Mouse (Mus musculus): ENCODE data around the gene Fkbp4. TPM values are rescaled to one million over a fixed set of nuclear protein-coding genes. Genes with fewer than 3 reads are reported as not detected.
"Not testable (repeated sequence)": the region's sequence is repeated elsewhere in the genome, so short reads cannot be mapped to it uniquely, and the experiment has no call there.

Gene Fkbp4
- total RNA-seq, 2 experiments from 2014 or later, result 130 to 131 TPM

- intact Hi-C loops (cut with DNase I), result no loop called here
- DNase-seq (ENCODE audit: extremely low spot score in 1 of 2, low spot score in 2 of 2), result no peak
These were observed 29.8 kb downstream of the Fkbp4 start for GRCm38 (mm10) chr6:128408544-128409125.

DNA sequence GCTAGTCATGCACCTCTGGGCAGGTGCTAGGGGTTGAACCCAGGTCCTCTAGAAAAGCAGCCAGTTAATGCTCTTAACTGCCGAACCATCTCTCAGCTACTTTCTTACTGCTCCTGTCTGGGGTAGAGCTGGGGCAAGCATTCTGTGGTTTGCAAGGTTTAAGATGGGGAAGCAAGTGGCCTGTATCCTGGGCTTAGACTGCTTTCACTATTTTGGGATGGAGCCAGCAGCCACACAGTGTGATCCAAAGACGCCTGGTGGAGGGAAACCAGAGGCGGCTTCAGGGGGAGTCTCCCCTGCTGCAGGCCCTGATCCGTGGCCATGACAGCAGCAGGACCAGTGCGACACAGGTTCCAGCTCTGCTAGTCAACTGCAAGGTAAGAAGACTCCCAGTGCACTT lies 33.8 kb downstream of the Fkbp4 start:
- DNase-seq (ENCODE audit: extremely low spot score in 1 of 2, low spot score in 2 of 2), result peak in 1 of 2 experiments; percentile 41
- intact Hi-C loops (cut with DNase I), result no loop called here

DNA sequence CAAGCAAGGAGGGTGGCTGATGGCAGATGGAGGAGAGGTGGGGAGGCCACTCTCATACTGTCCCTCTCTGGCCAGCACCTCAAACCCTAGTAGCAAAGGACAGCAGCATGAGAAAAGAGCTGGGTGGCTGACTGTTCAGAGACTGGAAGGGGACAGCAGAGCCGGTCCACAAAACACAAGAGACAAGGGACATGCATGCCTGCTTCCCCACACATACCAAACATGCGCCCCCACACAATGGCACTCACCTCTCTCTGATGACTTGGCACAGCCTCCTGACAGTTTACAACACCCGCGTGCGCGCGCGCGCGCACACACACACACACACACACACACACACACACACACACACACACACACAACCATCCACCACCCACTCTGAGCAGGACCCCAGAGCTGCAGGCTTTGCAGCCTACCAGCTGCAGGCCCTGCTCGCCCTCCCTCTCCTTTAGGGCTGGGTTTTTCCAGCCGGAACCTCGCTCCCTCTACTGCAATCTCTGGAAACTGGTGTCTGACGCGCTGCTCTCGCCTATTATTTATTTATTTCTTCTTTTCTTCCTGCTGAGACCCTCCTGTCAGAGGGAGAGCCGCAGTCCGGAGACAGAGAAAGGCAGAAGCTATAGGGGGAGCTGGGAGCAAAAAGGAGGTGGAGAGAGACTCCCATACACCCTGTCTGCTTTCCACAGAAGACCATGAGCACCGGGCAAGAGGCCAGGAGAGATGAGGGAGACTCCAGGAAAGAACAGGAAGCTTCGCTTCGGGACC lies 38.9 kb downstream of the Fkbp4 start:
- intact Hi-C loops (cut with DNase I), result no loop called here
- DNase-seq (ENCODE audit: extremely low spot score in 1 of 2, low spot score in 2 of 2), result peak; percentile 35 to 65

GRCm38 (mm10) chr6:128398996-128399395 lies 39.5 kb downstream of the Fkbp4 start, which contains the start of gene Nrip2:
Gene Nrip2 (plus strand): TSS chr6:128399296.
- no peak for DNase-seq (ENCODE audit: extremely low spot score in 1 of 2, low spot score in 2 of 2)
- intact Hi-C loops (cut with DNase I), result no loop called here

GRCm38 (mm10) chr6:128397574-128398261 lies 40.8 kb downstream of the Fkbp4 start:
- DNase-seq (ENCODE audit: extremely low spot score in 1 of 2, low spot score in 2 of 2), result no peak
- intact Hi-C loops (cut with DNase I), result no loop called here

GRCm38 (mm10) chr6:128390683-128391082 lies 47.8 kb downstream of the Fkbp4 start:
- DNase-seq (ENCODE audit: extremely low spot score in 1 of 2, low spot score in 2 of 2), result no peak
- intact Hi-C loops (cut with DNase I), result no loop called here

DNA sequence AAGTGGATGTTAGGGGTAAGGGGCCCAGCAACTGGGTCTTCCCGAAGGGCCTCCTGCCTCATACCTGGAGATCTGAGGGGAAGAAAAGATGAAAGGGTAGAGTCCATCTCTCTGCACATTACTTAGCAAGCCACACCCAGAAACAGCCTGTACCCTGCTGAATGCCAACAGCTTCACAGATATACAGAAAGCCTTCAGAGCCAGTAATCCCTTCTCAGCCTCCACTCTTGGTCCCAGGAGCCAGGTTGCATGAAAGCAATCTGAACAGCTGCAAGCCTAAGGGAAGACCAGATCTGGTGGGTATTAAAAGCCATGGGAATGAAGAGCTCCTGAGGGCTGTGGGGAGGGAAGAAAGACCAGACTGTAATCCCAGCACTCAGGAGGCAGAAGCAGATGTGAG lies 49.3 kb downstream of the Fkbp4 start:
- DNase-seq (ENCODE audit: extremely low spot score in 1 of 2, low spot score in 2 of 2), result no peak
- intact Hi-C loops (cut with DNase I), result no loop called here

- no peak for DNase-seq (ENCODE audit: extremely low spot score in 1 of 2, low spot score in 2 of 2)
- intact Hi-C loops (cut with DNase I), result no loop called here
These were observed 53.5 kb downstream of the Fkbp4 start for GRCm38 (mm10) chr6:128385026-128385425.

DNA sequence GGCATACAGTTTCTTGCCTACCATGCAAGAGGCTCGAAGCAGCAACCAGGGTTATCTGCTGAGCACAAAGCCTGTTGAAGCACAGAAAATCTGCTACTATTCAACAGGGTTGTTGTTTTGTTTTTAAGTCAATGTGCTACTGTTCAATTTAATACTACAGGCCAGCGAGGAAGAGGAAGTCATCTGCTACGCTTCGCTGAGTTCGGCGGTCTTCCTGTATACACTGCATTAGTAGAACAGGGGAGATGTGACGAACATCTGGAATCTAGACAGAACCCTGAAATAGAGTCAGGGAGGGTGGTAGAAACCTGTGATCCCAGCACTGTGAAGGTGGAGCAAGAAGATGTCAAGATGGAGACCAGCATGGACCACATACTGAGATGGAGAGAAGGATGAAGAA lies 54.7 kb downstream of the Fkbp4 start:
- intact Hi-C loops (cut with DNase I), result no loop called here
- no peak for DNase-seq (ENCODE audit: extremely low spot score in 1 of 2, low spot score in 2 of 2)

- intact Hi-C loops (cut with DNase I), result no loop called here
- no peak for DNase-seq (ENCODE audit: extremely low spot score in 1 of 2, low spot score in 2 of 2)
These were observed 57.2 kb downstream of the Fkbp4 start for GRCm38 (mm10) chr6:128381254-128381653.

DNA sequence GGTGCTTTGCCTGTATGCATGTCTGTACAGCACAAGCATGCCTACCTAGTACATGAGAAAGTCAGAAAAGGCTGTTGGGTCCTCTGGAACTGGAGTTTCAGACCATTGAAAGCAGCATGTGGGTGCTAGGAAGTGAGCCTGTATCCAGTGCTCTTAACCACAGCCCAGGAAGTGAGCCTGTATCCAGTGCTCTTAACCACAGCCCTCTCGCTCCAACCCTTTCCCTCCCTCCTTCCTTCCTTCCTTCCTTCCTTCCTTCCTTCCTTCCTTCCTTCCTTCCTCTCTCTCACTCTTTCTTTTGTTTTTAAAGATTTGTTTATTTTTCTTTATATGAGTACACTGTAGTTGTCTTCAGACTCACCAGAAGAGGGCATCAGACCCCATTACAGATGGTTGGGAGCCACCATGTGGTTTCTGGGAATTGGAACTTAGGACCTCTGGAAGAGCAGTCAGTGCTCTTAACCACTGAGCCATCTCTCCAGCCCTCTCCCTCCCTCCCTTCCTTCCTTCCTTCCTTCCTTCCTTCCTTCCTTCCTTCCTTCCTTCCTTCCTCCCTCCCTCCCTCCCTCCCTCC lies 57.8 kb downstream of the Fkbp4 start:
- intact Hi-C loops (cut with DNase I), result not testable (repeated sequence)

More for the DNA sequence above, 57.8 kb downstream of the Fkbp4 start:
- DNase-seq (ENCODE audit: extremely low spot score in 1 of 2, low spot score in 2 of 2), result not testable (repeated sequence)

Other genes with a start within 250 kb of the Fkbp4 start
- gene Tead4, start 137.9 kb downstream of the Fkbp4 start, total RNA-seq (2021), result 1 to 10 TPM in 1 of 2 experiments, under 1 TPM in 1; 0.85 to 1.1 TPM
- 10 to 100 TPM; 16.9 to 17.6 TPM for gene Tulp3, start 82.8 kb downstream of the Fkbp4 start, total RNA-seq (2021)
- gene Rhno1, start 75.8 kb downstream of the Fkbp4 start, total RNA-seq (2021), result 10 to 100 TPM; 19.8 to 21.5 TPM
- gene Foxm1, start 75.7 kb downstream of the Fkbp4 start, total RNA-seq (2021), result 1 to 10 TPM; 4.5 to 4.8 TPM
- not detected for gene Tex52, start 63.2 kb downstream of the Fkbp4 start, total RNA-seq (2021)
- not detected for gene Gm44596, start 63.2 kb downstream of the Fkbp4 start, total RNA-seq (2021)
- gene Nrip2, start 39.4 kb downstream of the Fkbp4 start, total RNA-seq (2021), result 1 to 10 TPM; 5.3 to 5.8 TPM
- gene Itfg2, start 13.7 kb downstream of the Fkbp4 start, total RNA-seq (2021), result 10 to 100 TPM; 21.6 to 30.8 TPM
- gene Pzp, start 88.0 kb upstream of the Fkbp4 start, total RNA-seq (2021), result under 1 TPM; 0.15 to 0.73 TPM
- gene A2ml1, start 142.9 kb upstream of the Fkbp4 start, total RNA-seq (2021), result 10 to 100 TPM; 16.1 to 17.9 TPM
- not detected for gene Klrb1a, start 184.9 kb upstream of the Fkbp4 start, total RNA-seq (2021)
- gene Clec2h, start 223.7 kb upstream of the Fkbp4 start, total RNA-seq (2021), result under 1 TPM in 1 of 2 experiments, not detected in 1; 0.19 TPM

Measured in left cerebral cortex, postnatal 10 days (tissue).